Mouse (Mus musculus): ENCODE measurements around the gene AC161166.1.
"Not testable (repeated sequence)": the region's sequence is repeated elsewhere in the genome, so short reads cannot be mapped to it uniquely, and the experiment has no call there.

Gene AC161166.1

DNA sequence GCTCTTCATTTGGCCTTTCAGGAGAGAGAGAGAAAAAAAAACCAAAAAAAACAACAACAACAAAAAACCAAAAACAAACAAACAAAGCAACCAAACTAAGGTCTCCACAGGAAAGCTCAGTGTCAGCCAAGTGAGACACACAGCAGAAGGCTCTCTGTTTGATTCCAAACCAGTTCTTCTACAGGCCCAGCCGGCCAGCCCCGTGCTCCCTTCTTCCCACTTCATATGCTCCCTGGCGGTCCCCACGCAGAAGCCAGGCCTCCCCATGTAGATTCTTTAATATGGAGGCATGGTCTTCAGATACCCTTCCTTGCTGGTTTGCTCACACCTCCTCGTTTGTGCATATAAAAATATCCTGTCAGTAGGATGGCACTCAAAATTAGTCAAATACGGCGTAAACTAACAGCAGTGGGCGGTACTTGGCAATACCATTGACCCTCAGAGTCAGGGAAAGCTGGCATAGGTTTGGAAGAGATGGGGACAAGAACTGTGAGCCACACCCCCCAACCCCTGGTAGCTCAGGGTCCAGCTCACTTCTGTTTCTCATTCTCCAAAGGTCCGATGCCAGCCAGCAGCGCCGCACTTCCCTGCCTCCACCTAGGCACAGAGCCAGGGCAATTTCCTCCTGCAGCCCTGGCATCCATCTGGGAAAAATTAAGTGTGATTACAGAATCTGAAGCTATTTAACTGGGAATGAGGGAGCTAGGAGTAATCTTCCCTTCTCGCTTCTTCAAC lies 13.6 kb upstream of the AC161166.1 start:
- peak in 1 of 2 experiments; percentile 33 for DNase-seq

- DNase-seq, result no peak
Observed at GRCm38 (mm10) chr7:24524978-24525377, 12.7 kb upstream of the AC161166.1 start.

DNA sequence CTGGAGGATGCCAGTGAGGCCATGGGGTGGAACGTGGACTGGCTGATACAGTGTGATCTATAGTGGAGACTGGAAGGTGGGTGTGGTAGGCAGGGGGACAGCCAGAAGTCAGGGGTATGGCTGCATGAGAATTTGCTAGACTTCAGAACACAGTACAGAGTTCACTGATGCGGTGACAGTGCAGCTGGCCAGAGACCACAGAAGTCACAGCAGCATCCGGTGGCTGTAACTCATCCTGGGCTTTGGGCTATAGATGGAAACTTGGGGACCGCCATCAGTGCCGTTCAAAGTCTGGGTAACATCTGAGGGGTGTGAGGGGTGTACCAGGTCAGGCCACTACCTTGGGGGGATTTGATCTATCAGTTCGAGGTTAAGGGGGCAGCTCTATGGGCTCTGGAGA lies 11.5 kb upstream of the AC161166.1 start:
- no peak for DNase-seq

- DNase-seq, result no peak
Observed at GRCm38 (mm10) chr7:24522805-24523204, 10.6 kb upstream of the AC161166.1 start.

- DNase-seq, result not testable (repeated sequence)
Observed at GRCm38 (mm10) chr7:24520054-24520453, 7.8 kb upstream of the AC161166.1 start.

DNA sequence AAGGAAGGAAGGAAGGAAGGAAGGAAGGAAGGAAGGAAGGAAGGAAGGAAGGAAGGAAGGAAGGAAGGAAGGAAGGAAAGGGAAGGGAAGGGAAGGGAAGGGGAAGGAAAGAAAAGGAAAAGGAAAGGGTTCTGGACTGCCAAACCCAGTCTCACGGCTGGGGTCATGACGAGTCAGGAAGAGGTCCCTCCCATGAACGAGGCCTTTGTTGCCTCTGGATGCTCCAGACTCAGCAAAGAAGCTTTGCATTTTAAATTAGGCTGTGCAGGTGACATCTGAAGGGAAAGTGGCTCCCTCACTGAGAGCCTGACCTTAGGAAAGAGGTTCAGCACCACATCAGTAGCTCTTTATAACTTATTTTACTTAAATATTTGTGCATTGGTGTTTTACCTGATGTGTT lies 6.9 kb upstream of the AC161166.1 start:
- DNase-seq, result no peak

GRCm38 (mm10) chr7:24517654-24518053 lies 5.4 kb upstream of the AC161166.1 start:
- DNase-seq, result no peak

DNA sequence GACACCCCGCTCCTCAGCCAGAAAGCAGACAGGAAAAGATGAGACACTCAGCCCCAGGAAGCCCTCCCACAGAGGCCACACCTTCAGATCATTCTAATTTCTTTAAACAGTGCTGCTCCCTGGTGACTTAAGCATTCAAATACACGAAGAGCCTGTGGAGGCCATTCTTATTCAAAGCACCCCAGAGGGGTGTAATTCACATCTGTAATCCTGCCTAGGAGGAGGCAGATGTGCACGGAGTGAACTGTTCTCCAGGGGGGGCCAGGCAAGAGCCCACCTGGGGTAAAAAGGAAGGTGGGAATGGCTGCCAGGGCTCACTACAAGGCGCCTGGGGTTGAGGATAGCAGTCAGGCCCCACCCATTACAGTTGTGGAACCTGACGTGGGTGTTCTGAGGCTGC lies 4.8 kb upstream of the AC161166.1 start:
- DNase-seq, result no peak

DNA sequence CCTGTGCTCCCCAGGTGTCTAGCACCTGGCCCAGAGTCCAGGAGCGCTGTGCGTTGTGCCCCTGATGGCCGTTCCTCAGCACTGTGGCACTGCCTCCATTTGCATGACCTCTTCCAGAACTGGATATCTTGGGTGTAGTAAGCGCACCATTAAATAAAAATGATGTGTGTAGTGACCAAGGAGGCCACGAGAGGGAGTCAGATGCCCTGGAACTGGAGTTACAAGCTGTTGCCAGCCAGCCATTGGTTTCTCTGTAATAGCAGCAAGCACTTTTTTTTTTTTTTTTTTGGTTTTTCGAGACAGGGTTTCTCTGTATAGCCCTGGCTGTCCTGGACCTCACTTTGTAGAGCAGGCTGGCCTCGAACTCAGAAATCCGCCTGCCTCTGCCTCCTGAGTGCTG lies 4.1 kb upstream of the AC161166.1 start:
- DNase-seq, result peak in 1 of 2 experiments; percentile 56

- DNase-seq, result peak; percentile 9 to 23
Observed at GRCm38 (mm10) chr7:24507726-24508114, 4.5 kb downstream of the AC161166.1 start.

- DNase-seq, result peak; percentile 90 to 96
Observed at GRCm38 (mm10) chr7:24506838-24507725, 5.2 kb downstream of the AC161166.1 start, which contains the start of gene Zfp428. Gene Zfp428, plus strand, starts transcription at chr7:24507006.

DNA sequence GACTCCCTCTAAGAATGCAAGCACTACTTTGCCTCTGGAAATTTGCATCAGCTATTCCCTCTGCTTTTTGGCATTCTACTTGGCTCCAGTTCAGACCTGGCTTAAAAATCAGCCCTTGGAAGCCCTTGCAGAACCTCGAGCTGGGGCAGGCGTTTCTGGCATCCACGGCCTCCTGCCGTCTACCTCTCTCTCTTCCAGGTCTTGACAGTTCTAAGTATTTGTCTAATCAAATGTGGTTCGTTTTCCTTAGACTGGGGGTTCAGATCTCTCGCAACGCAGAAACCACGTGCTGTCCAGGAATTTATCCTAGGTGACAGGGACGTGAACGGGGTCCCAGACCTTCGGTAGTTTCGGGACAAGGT lies 5.8 kb downstream of the AC161166.1 start:
- peak; percentile 66 to 70 for DNase-seq

DNA sequence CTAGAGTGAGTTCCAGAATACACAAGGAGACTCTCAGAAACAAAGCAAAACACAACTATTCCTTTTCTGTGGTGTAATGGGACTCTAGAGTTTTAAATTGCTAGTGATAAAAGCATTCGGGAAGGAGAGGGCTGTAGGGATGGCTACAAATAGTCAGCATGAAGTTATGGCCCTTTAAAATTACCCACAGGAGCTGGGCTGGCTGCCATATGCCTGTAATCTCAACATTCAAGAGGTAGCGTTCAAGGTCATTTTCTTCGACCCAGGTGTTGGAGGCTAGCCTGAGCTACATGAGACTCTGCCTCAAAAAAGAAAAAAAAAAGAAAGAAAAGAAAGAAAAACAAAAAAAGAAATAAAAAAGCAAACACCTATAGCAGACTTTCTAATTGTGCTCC lies 6.2 kb downstream of the AC161166.1 start:
- peak; percentile 10 to 48 for DNase-seq

DNA sequence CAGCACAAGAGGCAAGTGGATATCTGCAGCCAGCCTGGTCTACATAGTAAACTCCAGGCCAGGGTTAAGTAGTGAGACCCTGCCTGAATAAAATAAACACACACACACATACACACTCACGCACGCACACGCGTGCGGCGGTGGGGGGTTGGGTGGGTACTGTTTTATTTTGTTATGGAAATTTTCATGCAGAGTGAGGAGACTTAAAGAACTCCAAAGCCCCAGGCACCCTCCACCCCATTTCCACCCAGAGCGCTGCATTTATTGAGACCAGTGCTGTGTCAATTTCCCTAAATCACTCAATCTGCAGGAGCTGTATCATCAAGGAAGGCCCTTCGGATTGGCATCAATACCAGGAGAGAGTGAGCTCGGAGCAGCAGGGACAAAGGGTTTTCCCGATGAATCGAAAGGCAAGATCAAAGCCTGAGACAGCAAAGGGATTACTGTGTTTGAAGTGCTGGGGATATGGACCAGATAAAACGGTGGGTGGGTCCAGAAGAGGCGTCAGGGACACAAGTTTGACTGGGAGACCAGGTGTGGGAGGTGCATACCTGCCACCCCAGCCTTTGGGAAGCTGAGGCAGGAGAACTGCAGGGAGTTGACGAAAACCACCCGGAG lies 6.7 kb downstream of the AC161166.1 start:
- DNase-seq, result no peak

DNA sequence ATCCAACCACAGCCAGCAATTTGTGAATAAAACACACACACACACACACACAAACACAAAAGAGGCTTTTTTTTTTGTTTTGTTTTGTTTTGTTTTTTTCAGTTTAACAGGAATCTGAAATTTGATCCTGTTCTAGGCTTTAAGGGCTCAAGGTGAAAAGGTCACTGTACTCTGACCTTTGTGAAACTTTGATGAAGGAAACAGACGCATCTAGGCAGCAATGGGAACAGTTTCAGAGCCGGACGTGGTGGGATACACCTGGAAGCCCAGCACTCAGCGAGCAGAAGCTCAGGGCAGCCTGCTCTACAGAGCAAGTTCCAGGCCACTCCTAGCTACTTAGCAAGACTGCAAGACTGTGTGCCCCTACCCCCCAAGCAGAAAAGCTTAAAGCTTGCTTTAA lies 7.4 kb downstream of the AC161166.1 start:
- no peak for DNase-seq

DNA sequence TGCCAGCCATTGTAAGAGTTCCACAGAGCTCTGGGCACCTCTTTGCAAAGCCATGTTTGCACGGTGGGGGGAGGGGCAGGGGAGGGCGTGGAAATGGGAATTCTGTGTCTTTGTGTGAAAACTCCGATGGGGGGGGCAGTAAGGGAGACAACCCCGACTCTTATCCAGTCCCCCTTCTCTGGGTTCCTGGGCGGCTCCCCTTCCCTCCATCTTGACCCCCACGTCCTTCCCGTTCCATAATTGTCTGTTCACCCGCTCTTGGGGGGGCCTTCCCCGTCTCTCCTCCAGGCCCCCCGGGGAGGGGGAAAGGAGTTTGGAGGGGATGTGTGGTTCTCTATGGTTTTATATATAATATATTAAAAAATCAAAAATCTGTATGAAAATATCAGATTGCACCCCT lies 8.3 kb downstream of the AC161166.1 start:
- no peak for DNase-seq

DNA sequence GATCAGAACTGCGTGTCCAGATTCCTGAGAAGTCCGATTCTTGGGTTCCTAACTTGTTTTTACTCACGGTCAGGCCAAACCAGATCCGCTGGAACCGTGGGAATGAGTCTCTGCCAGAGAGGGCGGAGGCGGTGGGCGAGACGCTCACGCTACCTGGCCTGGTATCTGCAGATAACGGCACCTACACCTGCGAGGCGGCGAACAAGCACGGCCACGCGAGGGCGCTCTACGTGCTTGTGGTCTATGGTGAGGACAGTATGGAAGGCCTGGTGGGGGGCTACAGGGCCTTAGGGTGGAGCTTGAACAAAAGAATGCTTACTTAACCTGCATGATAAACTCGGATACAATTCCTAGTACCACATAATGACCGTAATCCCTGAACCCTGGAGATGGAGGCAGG lies 10.8 kb downstream of the AC161166.1 start:
- DNase-seq, result peak in 1 of 2 experiments; percentile 66

GRCm38 (mm10) chr7:24500929-24501328 lies 11.3 kb downstream of the AC161166.1 start:
- DNase-seq, result peak in 1 of 2 experiments; percentile 68

- peak; percentile 28 to 58 for DNase-seq
Observed at GRCm38 (mm10) chr7:24499856-24500577, 12.2 kb downstream of the AC161166.1 start.

GRCm38 (mm10) chr7:24488303-24488702 lies 24.0 kb downstream of the AC161166.1 start:
- DNase-seq, result no peak

GRCm38 (mm10) chr7:24487403-24487802 lies 24.9 kb downstream of the AC161166.1 start:
- peak in 1 of 2 experiments; percentile 30 for DNase-seq

GRCm38 (mm10) chr7:24486654-24487130 lies 25.6 kb downstream of the AC161166.1 start:
- no peak for DNase-seq

GRCm38 (mm10) chr7:24485481-24485880 lies 26.8 kb downstream of the AC161166.1 start:
- DNase-seq, result no peak

Data from kidney, postnatal 36 days (tissue).